Mouse (Mus musculus) liver, embryonic 14.5 days (tissue): ENCODE data around the gene Gm973. TPM values are rescaled to one million over a fixed set of nuclear protein-coding genes. Genes with fewer than 3 reads are reported as not detected.

Experiments
- ATAC-seq: fragments of 200-750 bp; cut with Nextera tagmentation; 2 replicates; pipeline ENCODE4 v1.8.0; 2017; ENCODE audit warnings: moderate number of reproducible peaks, mild to moderate bottlenecking, moderate library complexity; ENCODE audit not compliant: insufficient read depth
- DNase-seq, 3 experiments: peaks; one replicate each; pipeline ENCODE4 v3.0.0-alpha.2; 2012 to 2013; ENCODE audit warnings: low read depth in 3 of 3, low spot score in 3 of 3
- H3K27ac ChIP-seq: fragments of 300-500 bp; sonication (generic); 2 replicates; pipeline ENCODE4 v1.5.1; 2014; ENCODE audit warnings: moderate library complexity, mild to moderate bottlenecking, control low read depth, inconsistent platforms
- H3K27me3 ChIP-seq: fragments of 300-500 bp; sonication (generic); 2 replicates; pipeline ENCODE4 v1.6.1; 2014; ENCODE audit warnings: mild to moderate bottlenecking, low read length, moderate library complexity; ENCODE audit not compliant: control insufficient read depth, insufficient read depth
- H3K36me3 ChIP-seq: fragments of 300-500 bp; sonication (generic); replicated peaks from 2 replicates; pipeline ENCODE4 v1.6.1; 2014; ENCODE audit warnings: low read depth; ENCODE audit not compliant: control insufficient read depth, insufficient read depth
- H3K4me1 ChIP-seq, 2 experiments: fragments of 200-500 bp in 1 of 2; fragments of 300-500 bp in 1 of 2; sonication (generic) in 1 of 2; replicated peaks; 2 replicates each; pipeline ENCODE4 v1.6.1; 2012 to 2014; ENCODE audit warnings: antibody characterized with exemption in 1 of 2, inconsistent platforms in 1 of 2, low read length in 1 of 2; ENCODE audit not compliant: control insufficient read depth in 2 of 2, insufficient read depth in 2 of 2
- H3K4me2 ChIP-seq: fragments of 300-500 bp; sonication (generic); 2 replicates; pipeline ENCODE4 v1.6.1; 2014; ENCODE audit warnings: low read depth, mild to moderate bottlenecking, control low read depth, moderate library complexity
- H3K4me3 ChIP-seq, 2 experiments: fragments of 200-500 bp in 1 of 2; fragments of 300-500 bp in 1 of 2; sonication (generic) in 1 of 2; 2 replicates each; pipeline ENCODE4 v1.5.1; 2012 to 2014; ENCODE audit warnings: low read depth in 2 of 2, low read length in 2 of 2, mild to moderate bottlenecking in 2 of 2, control low read depth in 1 of 2, inconsistent platforms in 1 of 2, moderate library complexity in 1 of 2; ENCODE audit not compliant: insufficient read depth in 1 of 2
- H3K9ac ChIP-seq: fragments of 300-500 bp; sonication (generic); replicated peaks from 2 replicates; pipeline ENCODE4 v1.6.1; 2014; ENCODE audit warnings: mild to moderate bottlenecking, control low read depth, moderate library complexity
- H3K9me3 ChIP-seq: fragments of 300-500 bp; sonication (generic); 2 replicates; pipeline ENCODE4 v1.6.1; 2016; ENCODE audit warnings: low read length, mixed read lengths; ENCODE audit not compliant: control insufficient read depth
- CTCF ChIP-seq: IDR thresholded peaks from 2 replicates; pipeline ENCODE4 v1.5.1; 2016; ENCODE audit warnings: antibody characterized with exemption, low read depth, control low read depth
- EP300 ChIP-seq: IDR thresholded peaks from 2 replicates; pipeline ENCODE4 v1.6.1; 2016; ENCODE audit warnings: antibody characterized with exemption, low read depth
- WGBS: fragments of 180-500 bp; shearing (Covaris S2); extraction: QIAGEN DNeasy Blood & Tissue Kit; methylation state at CpG from one replicate; pipeline ENCODE4 v1.1.7; 2014; ENCODE audit not compliant: insufficient replicate concordance; 5-methylcytosine and 5-hydroxymethylcytosine counted together
- polyA plus RNA-seq, 2 experiments: library from polyadenylated mRNA; depleted of rRNA in 1 of 2; stranded (reverse) in 1 of 2; unstranded in 1 of 2; fragments of >200 nt; fragmentation: Nextera tagmentation in 1 of 2; extraction: Ambion mirVana in 1 of 2; gene quantifications; 2 replicates each; pipeline versions ENCODE4 v1.2.1 to v1.2.3; 2012 to 2014

Gene Gm973
- polyA plus RNA-seq, 2 experiments, result 0.03 TPM; not detected in 1

DNA sequence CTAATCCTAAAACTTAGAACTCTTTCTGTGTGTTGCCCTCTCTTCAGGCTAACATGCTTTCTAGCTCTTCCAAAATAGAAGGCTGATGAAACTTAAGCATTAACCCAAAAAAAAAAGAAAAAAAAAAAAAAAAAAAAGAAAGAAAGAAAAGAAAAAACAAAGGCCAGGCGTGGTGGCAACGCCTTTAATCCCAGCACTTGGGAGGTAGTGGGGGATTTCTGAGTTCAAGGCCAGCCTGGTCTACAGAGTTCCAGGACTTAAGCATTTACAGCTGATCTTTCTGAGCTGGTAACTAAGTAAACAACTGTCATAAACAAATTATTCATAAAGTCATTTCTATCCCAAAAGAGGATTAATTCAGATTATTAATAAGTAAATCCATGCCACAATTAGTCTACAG is 152.8 kb downstream of the Gm973 start:
- Histone ChIP-seq H3K4me3 (peak overlapping the region; percentile 26 to 87; a peak in 3 of 4 replicates), H3K9me3 (no peaks in the 10 kb centered on the region), H3K9ac (peak overlapping the region; percentile 20), H3K4me1 (peaks cover 4 to 8% of the 10 kb centered on the region in 2 experiments; a peak in 3 of 4 replicates), H3K27me3 (no peaks in the 10 kb centered on the region), H3K36me3 (no peaks in the 10 kb centered on the region), H3K4me2 (peak overlapping the region; percentile 73), H3K27ac (no peak overlapping the region)
- ATAC-seq (no peak), DNase-seq (no peak)
- 70% methylated on average over 2 of the region's 2 CpGs for WGBS
- TF ChIP-seq CTCF (no peak), EP300 (no peak)

DNA sequence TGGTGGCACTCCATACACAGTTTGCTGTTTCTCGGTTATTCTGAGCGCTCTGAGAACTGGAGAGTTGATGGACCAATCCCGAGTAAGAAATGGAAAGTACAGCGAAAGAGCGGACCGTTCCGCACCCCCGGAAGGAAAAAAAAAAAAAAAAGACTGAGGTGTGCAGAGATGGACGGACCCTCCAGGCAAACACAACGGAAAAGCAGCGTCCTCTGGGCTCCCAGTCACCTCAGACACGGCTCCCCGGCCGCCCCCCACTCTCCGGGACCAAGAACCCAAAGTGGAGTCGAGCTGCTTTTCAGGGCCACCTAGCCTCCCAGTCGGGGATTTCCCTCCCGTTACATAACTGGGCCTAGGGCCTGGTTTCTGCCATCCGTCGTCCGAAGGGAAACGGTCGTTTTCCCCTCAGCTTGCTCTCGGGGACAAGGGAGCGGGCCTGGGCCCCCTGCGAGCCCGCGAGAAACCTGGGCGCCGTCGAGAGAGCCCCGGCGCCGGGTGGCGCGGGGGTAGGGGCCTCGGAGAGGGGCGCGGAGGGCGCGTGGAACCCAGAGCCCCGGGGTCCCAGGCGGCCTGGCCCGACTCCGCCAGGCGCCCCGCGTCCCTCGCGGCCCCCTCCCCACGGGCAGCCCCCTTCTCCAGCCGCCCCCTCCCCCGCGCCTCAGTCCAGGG is 154.0 kb downstream of the Gm973 start:
- Histone ChIP-seq H3K27ac (peak overlapping the region; percentile 64), H3K9ac (peak overlapping the region; percentile 95), H3K36me3 (no peaks in the 10 kb centered on the region), H3K4me1 (peaks cover 4 to 8% of the 10 kb centered on the region in 2 experiments; a peak in 3 of 4 replicates), H3K4me3 (peak overlapping the region; percentile 82 to 87), H3K9me3 (no peaks in the 10 kb centered on the region), H3K4me2 (peak overlapping the region; percentile 73), H3K27me3 (no peaks in the 10 kb centered on the region)
- DNase-seq (peak in 2 of 3 experiments; percentile 40 to 41), ATAC-seq (peak; percentile 71)
- under 1% methylated on average over 32 of the region's 54 CpGs for WGBS
- TF ChIP-seq EP300 (no peak), CTCF (no peak)

DNA sequence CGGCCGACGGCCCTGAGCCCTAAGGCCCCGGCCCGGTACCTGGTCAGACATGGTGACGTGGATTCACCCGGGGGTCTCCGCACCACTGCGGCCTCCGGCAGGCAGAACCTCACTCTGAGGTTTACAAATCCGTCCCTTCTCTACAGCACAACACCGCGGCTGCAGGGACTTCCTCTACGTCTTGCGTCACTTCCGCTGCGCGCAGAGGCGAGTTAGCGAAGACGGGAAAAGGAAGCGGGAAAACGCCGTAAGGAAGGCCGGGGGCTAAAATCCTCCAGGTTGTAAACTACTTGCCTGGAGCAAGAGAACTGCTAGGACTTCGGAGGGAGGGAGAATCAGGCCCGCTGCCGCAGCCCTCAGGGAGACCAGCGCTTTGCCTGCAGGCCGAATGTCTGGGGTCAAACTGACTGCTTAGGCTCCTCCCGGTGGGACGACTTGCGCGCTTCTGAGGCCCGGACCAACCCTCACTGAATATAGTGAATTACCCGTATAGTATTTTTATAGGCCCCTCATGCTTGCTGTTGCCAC is 154.6 kb downstream of the Gm973 start, which contains the start of gene Sumo1:
Gene Sumo1, minus strand, starts transcription at position 194 of the 528 bp plus-strand sequence.
- H3K27me3 ChIP-seq, result no peaks in the 10 kb centered on the region
- TF ChIP-seq CTCF (no peak), EP300 (no peak; the same call in 1 of the 2 replicates)
- peaks cover 4 to 8% of the 10 kb centered on the region in 2 experiments; a peak in 3 of 4 replicates for H3K4me1 ChIP-seq
- H3K36me3 ChIP-seq, result no peaks in the 10 kb centered on the region
- H3K9ac ChIP-seq, result peak within 1 kb of the TSS; percentile 95
- H3K4me3 ChIP-seq, result peak within 1 kb of the TSS; percentile 82 to 87
- H3K9me3 ChIP-seq, result no peaks in the 10 kb centered on the region
- WGBS, result under 1% methylated on average over 36 of the region's 36 CpGs
- peak within 1 kb of the TSS; percentile 64 for H3K27ac ChIP-seq
- DNase-seq (peak; percentile 77 to 84 (median 77)), ATAC-seq (peak; percentile 91)
- H3K4me2 ChIP-seq, result peak within 1 kb of the TSS; percentile 73

DNA sequence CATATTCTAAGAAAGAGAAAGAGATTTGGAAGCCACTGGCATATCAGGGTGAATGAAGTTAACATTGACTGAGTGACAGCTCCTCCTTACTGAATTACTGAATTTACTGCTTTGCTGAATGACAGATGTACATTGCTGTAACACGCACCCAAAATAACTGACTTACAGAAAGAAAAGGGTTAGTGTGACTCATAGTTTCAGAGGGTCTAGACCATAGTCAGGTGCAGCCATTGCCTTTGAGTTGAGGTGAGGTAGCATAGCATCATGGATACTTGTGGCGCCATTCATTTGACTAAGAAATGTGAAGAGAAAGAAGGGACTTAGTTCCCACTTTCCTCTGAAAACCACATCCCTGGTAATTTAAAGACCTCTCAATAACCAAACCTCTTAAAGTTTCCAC is 157.6 kb downstream of the Gm973 start:
- no peak for TF ChIP-seq EP300
- no peak for TF ChIP-seq CTCF
- Histone ChIP-seq H3K36me3 (no peaks in the 10 kb centered on the region), H3K9me3 (no peaks in the 10 kb centered on the region), H3K27ac (no peak overlapping the region), H3K4me3 (no peak overlapping the region), H3K4me1 (peaks cover 4% of the 10 kb centered on the region in 2 experiments; a peak in 3 of 4 replicates), H3K4me2 (no peak overlapping the region), H3K9ac (no peak overlapping the region), H3K27me3 (no peaks in the 10 kb centered on the region)
- DNase-seq, result no peak
- 91% methylated on average over 2 of the region's 2 CpGs for WGBS
- no peak for ATAC-seq
